Mouse (Mus musculus) liver, embryonic 16.5 days (tissue): ENCODE data around the gene Adgrf3. TPM values are rescaled to one million over a fixed set of nuclear protein-coding genes. Genes with fewer than 3 reads are reported as not detected.

Source experiments
- ATAC-seq: fragments of 200-750 bp; cut with Nextera tagmentation; 2 replicates; pipeline ENCODE4 v1.8.0; 2017; ENCODE audit warnings: low read depth, mild to moderate bottlenecking, moderate number of reproducible peaks, moderate library complexity
- H3K27ac ChIP-seq: fragments of 300-500 bp; sonication (generic); 2 replicates; pipeline ENCODE4 v1.5.1; 2014; ENCODE audit warnings: mild to moderate bottlenecking, low read length
- H3K27me3 ChIP-seq: fragments of 300-500 bp; sonication (generic); 2 replicates; pipeline ENCODE4 v1.6.1; 2014; ENCODE audit warnings: low read depth, low read length, mixed read lengths; ENCODE audit not compliant: control insufficient read depth, insufficient read depth
- H3K36me3 ChIP-seq: fragments of 300-500 bp; sonication (generic); 2 replicates; pipeline ENCODE4 v1.6.1; 2014; ENCODE audit warnings: mild to moderate bottlenecking; ENCODE audit not compliant: control insufficient read depth, insufficient read depth
- H3K4me1 ChIP-seq: fragments of 300-500 bp; sonication (generic); 2 replicates; pipeline ENCODE4 v1.6.1; 2014; ENCODE audit warnings: low read depth, low read length, mixed read lengths; ENCODE audit not compliant: control insufficient read depth
- H3K4me2 ChIP-seq: fragments of 300-500 bp; sonication (generic); 2 replicates; pipeline ENCODE4 v1.6.1; 2014; ENCODE audit warnings: low read depth, low read length, mixed read lengths
- H3K4me3 ChIP-seq: fragments of 300-500 bp; sonication (generic); 2 replicates; pipeline ENCODE4 v1.5.1; 2014; ENCODE audit warnings: low read depth, mild to moderate bottlenecking, low read length
- H3K9ac ChIP-seq: fragments of 300-500 bp; sonication (generic); 2 replicates; pipeline ENCODE4 v1.6.1; 2014; ENCODE audit warnings: low read depth, low read length
- H3K9me3 ChIP-seq: fragments of 300-500 bp; sonication (generic); replicated peaks from 2 replicates; pipeline ENCODE4 v1.6.1; 2016; ENCODE audit warnings: low read length; ENCODE audit not compliant: control insufficient read depth
- WGBS: fragments of 180-500 bp; shearing (Covaris S2); extraction: QIAGEN DNeasy Blood & Tissue Kit; methylation state at CpG from one replicate; pipeline ENCODE4 v1.1.7; 2014; ENCODE audit not compliant: insufficient replicate concordance; 5-methylcytosine and 5-hydroxymethylcytosine counted together
- polyA plus RNA-seq: library from polyadenylated mRNA; unstranded; fragments of >200 nt; fragmentation: Nextera tagmentation; extraction: Ambion mirVana; gene quantifications from 2 replicates; pipeline ENCODE4 v1.2.1, GENCODE M21; 2015

The Adgrf3 gene
- polyA plus RNA-seq, 1 experiment from 2014 or later, result 0.02 TPM

DNA sequence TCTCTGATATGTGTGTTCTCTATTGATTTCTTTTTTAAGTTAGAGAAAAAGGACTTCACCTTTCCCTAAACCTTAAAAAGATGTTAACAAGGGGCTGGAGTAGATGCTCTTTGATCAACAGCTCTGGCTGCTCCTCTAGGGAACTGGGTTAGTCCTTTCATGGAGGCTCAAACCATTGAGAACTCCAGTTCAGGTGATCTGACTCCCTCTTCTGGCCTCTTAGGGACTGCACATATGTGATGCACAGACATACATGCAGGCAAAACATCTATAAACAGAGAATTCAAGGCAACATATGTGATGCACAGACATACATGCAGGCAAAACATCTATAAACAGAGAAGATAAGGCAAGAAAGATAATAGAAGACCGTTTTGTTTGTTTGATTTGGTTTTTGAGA is 13.1 kb downstream of the Adgrf3 start:
- WGBS, result 61% methylated on average over 1 of the region's 1 CpGs
- Histone ChIP-seq H3K27me3 (no peaks in the 10 kb centered on the region), H3K4me3 (no peak overlapping the region), H3K4me2 (no peak overlapping the region), H3K9me3 (no peaks in the 10 kb centered on the region), H3K27ac (no peak overlapping the region), H3K4me1 (no peaks in the 10 kb centered on the region; the same call in 1 of the 2 replicates), H3K9ac (no peak overlapping the region), H3K36me3 (peaks cover 4% of the 10 kb centered on the region)
- no peak for ATAC-seq

DNA sequence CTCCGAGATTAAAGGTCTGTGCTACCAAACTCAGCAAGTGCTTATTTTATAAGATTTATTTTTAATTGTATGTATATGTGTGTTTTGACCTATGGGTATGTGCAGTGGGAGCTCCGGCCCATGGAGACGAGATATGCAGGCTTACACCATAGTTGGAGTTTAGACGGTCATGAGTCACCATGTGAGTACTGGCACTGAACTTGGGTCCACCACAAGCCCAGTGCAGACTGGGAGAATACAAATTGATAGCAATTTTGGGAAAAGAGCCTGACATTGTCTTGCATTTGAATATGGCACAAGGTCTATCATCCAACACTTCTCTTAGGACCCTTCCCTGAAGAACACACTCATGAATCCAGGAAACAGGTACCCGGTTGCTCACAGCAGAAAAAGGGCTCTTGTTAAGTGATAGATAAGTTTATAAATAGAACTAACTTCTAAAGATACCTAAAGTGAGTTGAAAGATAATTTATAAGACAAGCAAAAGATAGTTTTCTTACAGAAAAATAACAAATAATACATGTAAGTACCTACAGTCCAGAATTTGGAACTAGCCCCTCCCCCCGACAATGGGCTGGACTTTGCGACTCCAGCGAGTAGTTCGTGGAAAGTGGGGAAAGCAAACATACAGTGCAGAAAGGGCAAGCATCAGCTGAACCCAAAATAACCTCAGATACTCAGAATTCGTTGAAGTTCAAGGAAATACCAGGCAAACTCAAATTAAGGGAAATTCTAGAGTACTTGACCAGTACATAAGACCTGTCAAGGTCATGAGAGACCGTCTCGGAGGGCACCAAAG is 17.6 kb downstream of the Adgrf3 start:
- no peak overlapping the region for H3K9ac ChIP-seq
- no peaks in the 10 kb centered on the region for H3K9me3 ChIP-seq
- peaks cover 12% of the 10 kb centered on the region for H3K36me3 ChIP-seq
- H3K4me2 ChIP-seq, result no peak overlapping the region
- peak; percentile 81 for ATAC-seq
- WGBS, result 74% methylated on average over 12 of the region's 12 CpGs
- peak overlapping the region; percentile 55 for H3K27ac ChIP-seq
- H3K4me3 ChIP-seq, result no peak overlapping the region
- H3K27me3 ChIP-seq, result no peaks in the 10 kb centered on the region
- no peaks in the 10 kb centered on the region; the same call in 1 of the 2 replicates for H3K4me1 ChIP-seq

DNA sequence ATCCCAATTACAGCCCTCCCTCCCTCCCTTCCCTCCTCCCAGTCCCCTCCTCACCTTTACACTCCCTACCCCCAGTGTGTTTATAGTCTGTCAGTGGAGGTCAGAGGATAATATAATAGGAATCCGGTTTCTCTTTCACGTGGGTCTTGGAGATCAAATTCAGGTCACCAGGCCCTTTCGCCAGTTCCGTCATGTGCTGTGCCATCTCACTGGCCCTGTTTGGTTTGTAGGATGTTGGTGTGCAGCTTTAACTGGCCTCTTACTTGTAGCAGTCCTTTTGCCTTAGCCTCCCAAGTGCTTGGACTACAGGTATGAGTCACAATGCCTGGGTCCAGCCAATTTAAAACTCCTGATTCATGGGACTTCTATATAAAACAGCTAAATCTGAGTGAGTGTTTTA is 29.7 kb downstream of the Adgrf3 start:
- WGBS, result 85% methylated on average over 4 of the region's 4 CpGs
- Histone ChIP-seq H3K27me3 (no peaks in the 10 kb centered on the region), H3K9ac (no peak overlapping the region), H3K4me1 (no peaks in the 10 kb centered on the region), H3K36me3 (peaks cover 34% of the 10 kb centered on the region), H3K9me3 (no peaks in the 10 kb centered on the region), H3K27ac (no peak overlapping the region), H3K4me2 (no peak overlapping the region), H3K4me3 (no peak overlapping the region)
- no peak for ATAC-seq

DNA sequence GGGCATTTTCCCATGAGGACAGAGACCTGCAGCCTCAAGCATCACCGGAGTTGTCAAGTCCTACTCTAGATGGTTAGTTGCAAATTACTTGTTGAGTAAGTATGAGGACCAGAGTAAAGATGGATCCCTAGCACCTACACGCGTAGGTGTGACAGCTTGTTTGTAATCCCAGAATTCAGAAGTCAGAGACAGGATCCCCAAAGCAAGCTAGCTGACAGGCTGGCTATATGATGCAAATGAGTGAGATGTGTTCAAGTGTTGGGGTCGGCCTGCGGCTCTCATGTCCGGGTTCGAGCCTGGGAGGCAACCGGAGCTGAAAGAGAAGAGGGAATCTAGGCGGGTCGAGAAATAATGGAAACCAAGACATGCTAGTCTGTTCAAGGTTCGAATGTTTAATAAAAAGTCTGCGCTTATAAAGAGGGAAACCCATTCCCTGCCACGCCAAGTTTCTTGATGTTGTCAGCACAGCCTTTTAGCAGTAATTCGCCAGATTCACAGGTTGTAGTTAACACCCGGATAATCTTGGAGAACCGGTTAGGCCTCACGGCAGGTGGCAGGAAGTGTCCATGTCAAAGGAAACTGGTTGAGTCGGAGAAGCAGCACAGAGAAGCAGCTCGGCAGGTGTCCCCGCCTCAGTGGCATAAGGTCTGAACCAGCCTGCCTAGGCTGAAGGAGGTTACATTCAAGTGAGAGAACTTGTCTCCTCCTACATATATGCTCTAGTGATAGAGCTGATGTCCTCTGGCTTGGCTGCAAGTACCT is 32.4 kb downstream of the Adgrf3 start:
- Histone ChIP-seq H3K4me1 (no peaks in the 10 kb centered on the region; the same call in 1 of the 2 replicates), H3K27me3 (no peaks in the 10 kb centered on the region), H3K4me2 (no peak overlapping the region), H3K27ac (no peak overlapping the region), H3K9ac (no peak overlapping the region), H3K4me3 (no peak overlapping the region), H3K9me3 (no peaks in the 10 kb centered on the region), H3K36me3 (peaks cover 23% of the 10 kb centered on the region)
- ATAC-seq, result no peak
- 79% methylated on average over 20 of the region's 20 CpGs for WGBS

DNA sequence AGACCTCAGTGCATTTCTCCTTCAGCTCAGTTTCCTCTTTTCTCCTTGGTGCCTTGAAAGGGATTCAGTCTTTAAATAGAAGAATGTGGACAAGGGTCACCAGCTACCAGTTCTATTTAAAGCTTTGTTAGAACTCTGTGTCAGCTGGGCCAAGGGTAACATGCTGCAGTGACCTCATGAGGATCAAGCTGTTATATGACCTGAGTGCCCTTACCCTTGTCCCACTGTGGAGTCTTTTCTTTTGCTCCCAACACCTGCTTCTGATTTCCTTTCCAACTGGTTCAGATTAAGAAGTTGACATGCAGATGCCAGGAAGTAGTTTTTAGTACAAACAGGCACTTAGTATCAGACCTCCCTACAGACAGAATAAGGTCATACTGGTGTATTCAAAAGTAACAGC is 33.4 kb downstream of the Adgrf3 start:
- no peaks in the 10 kb centered on the region for H3K27me3 ChIP-seq
- no peak overlapping the region for H3K27ac ChIP-seq
- ATAC-seq, result peak; percentile 43; the same call in 1 of the 2 replicates
- no peak overlapping the region for H3K9ac ChIP-seq
- no peak overlapping the region for H3K4me2 ChIP-seq
- no peaks in the 10 kb centered on the region for H3K9me3 ChIP-seq
- H3K4me1 ChIP-seq, result no peaks in the 10 kb centered on the region; the same call in 1 of the 2 replicates
- peaks cover 23% of the 10 kb centered on the region for H3K36me3 ChIP-seq
- H3K4me3 ChIP-seq, result no peak overlapping the region

DNA sequence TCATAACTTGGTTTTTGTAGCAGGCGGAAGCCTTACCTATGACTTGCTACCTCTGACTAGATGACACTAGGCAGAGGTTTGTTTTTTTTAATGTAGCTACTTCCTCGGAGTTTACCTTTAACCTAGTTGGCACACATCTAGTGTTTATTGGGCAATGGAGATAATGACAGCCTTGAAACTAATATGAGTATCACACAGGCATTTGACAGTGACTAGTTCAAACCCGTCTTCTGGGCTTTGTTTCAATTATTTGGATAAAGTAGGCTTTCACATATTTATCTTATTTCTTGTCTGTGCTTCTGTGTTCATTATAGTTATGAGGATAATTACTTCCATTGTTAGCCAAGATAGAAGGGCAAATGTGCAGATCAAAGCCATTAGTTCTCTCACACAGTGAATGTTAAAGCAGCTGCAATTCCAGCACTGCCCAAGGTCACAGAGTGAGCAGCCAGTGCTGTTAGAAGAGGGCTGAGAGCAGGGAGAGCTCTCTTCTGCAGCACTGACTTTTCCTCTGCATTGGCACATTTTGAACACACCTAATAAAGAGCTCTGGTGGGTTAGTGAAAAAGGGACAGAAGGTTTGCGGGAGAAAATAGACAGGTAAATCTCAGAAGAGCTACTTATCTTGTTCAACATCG is 35.1 kb downstream of the Adgrf3 start:
- WGBS, result 68% methylated on average over 5 of the region's 5 CpGs
- Histone ChIP-seq H3K9ac (no peak overlapping the region), H3K27me3 (no peaks in the 10 kb centered on the region), H3K9me3 (no peaks in the 10 kb centered on the region), H3K27ac (peak overlapping the region; percentile 57), H3K4me3 (no peak overlapping the region), H3K36me3 (peaks cover 12% of the 10 kb centered on the region), H3K4me1 (no peaks in the 10 kb centered on the region; the same call in 1 of the 2 replicates), H3K4me2 (no peak overlapping the region)
- peak; percentile 37; the same call in 1 of the 2 replicates for ATAC-seq

DNA sequence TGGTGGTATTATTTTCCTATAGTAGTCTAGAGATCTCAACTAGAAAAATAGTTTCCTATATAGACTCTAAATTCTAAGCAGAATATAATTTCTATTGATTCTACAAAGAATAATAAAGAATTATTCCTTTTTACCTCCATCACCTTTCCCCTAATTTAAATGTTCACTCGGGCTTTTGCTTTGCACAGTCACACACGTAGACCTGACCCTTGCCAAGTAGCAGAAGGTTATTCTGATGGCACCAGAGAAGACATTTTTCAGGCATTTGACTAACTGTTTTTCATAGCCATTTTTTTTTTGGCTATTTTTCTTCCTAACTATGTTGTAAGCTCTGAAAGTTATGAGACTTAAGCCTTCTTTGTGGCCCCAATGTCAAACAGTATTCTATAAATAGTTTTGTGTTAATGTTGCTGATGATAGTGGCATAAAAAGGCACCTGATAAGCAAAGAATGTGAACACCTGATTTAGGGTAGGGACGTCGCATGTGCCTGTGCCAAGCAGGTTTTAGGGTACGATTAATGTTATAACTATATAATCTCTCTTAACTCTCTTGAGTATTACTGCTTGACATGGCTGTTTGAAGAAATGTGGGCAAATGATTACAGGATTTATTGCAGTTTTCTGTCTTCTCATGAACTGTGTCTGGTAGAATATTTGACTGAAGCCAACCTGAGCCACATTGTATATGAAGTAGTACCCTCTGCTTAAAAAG is 40.1 kb downstream of the Adgrf3 start:
- WGBS, result 71% methylated on average over 5 of the region's 5 CpGs
- Histone ChIP-seq H3K36me3 (peaks cover 7% of the 10 kb centered on the region), H3K9ac (no peak overlapping the region), H3K27ac (no peak overlapping the region), H3K4me3 (no peak overlapping the region), H3K4me2 (no peak overlapping the region), H3K27me3 (no peaks in the 10 kb centered on the region), H3K9me3 (no peaks in the 10 kb centered on the region), H3K4me1 (no peaks in the 10 kb centered on the region; the same call in 1 of the 2 replicates)
- ATAC-seq, result no peak

DNA sequence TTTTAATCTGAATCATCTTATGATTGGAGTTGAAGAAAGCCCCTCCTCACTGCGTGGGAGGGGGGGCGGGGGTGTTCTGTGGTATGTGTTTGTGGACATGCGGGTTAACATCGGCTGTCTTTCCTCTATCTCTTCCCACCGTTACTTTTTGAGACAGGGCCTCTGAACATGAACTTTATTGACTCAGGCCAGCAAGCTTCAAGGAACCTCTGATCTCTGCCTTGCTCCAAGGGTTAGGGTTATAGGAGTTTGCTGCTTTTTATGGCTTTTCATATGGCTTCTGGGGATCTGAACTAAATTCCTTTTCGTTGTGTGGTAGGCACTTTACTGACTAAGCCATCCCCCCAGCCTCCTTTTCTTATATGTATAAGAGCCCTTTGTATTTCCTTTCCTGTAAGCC is 43.2 kb downstream of the Adgrf3 start:
- WGBS, result 64% methylated on average over 6 of the region's 6 CpGs
- no peak for ATAC-seq
- Histone ChIP-seq H3K4me3 (no peak overlapping the region), H3K27ac (no peak overlapping the region), H3K9me3 (no peaks in the 10 kb centered on the region), H3K9ac (no peak overlapping the region), H3K4me2 (no peak overlapping the region), H3K27me3 (no peaks in the 10 kb centered on the region), H3K4me1 (no peaks in the 10 kb centered on the region), H3K36me3 (0 out of 2 replicates have a peak, but pooled peaks cover 3% of the 10 kb centered on the region)
